Mouse (Mus musculus): ENCODE measurements around the gene Bcl2l12.
"Not testable (repeated sequence)": the region's sequence is repeated elsewhere in the genome, so short reads cannot be mapped to it uniquely, and the experiment has no call there.

Bcl2l12 gene

GRCm38 (mm10) chr7:44998501-44998955 is at the start of gene Bcl2l12:
Gene Bcl2l12, minus strand, starts transcription at chr7:44998712.
- DNase-seq = peak; percentile 73

GRCm38 (mm10) chr7:45047491-45047890 is 49.0 kb upstream of the Bcl2l12 start:
- no peak for DNase-seq

GRCm38 (mm10) chr7:45046853-45047350 is 48.4 kb upstream of the Bcl2l12 start:
- no peak for DNase-seq

GRCm38 (mm10) chr7:45045741-45046140 is 47.2 kb upstream of the Bcl2l12 start:
- no peak for DNase-seq

- DNase-seq = no peak
Observed at GRCm38 (mm10) chr7:45043307-45043706, 44.8 kb upstream of the Bcl2l12 start.

- DNase-seq = no peak
Observed at GRCm38 (mm10) chr7:45040851-45041250, 42.3 kb upstream of the Bcl2l12 start.

GRCm38 (mm10) chr7:45038411-45038810 is 39.9 kb upstream of the Bcl2l12 start:
- DNase-seq = no peak

GRCm38 (mm10) chr7:45037720-45038361 is 39.3 kb upstream of the Bcl2l12 start:
- peak; percentile 69 for DNase-seq

GRCm38 (mm10) chr7:45036702-45037101 is 38.2 kb upstream of the Bcl2l12 start:
- no peak for DNase-seq

GRCm38 (mm10) chr7:45035631-45036030 is 37.1 kb upstream of the Bcl2l12 start:
- no peak for DNase-seq

GRCm38 (mm10) chr7:45033722-45034359 is 35.3 kb upstream of the Bcl2l12 start:
- DNase-seq = no peak

GRCm38 (mm10) chr7:45030857-45031256 is 32.3 kb upstream of the Bcl2l12 start:
- no peak for DNase-seq

GRCm38 (mm10) chr7:45029995-45030394 is 31.5 kb upstream of the Bcl2l12 start:
- DNase-seq = no peak

GRCm38 (mm10) chr7:45028351-45028750 is 29.8 kb upstream of the Bcl2l12 start:
- no peak for DNase-seq

GRCm38 (mm10) chr7:45027761-45028160 is 29.2 kb upstream of the Bcl2l12 start:
- no peak for DNase-seq

- no peak for DNase-seq
Observed at GRCm38 (mm10) chr7:45026256-45026655, 27.7 kb upstream of the Bcl2l12 start.

- DNase-seq = no peak
Observed at GRCm38 (mm10) chr7:45025601-45026220, 27.2 kb upstream of the Bcl2l12 start.

- DNase-seq = no peak
Observed at GRCm38 (mm10) chr7:45024281-45025248, 26.1 kb upstream of the Bcl2l12 start.

- not testable (repeated sequence) for DNase-seq
Observed at GRCm38 (mm10) chr7:45023711-45024110, 25.2 kb upstream of the Bcl2l12 start.

- DNase-seq = no peak
Observed at GRCm38 (mm10) chr7:45020225-45020624, 21.7 kb upstream of the Bcl2l12 start.

GRCm38 (mm10) chr7:45019031-45019571 is 20.6 kb upstream of the Bcl2l12 start:
- peak; percentile 38 for DNase-seq

Data from liver (tissue).